Mouse (Mus musculus) thymus, adult 2 months (tissue): ENCODE measurements around the gene Tpd52l2. TPM values are rescaled to one million over a fixed set of nuclear protein-coding genes. Genes with fewer than 3 reads are reported as not detected.

Experiments used
- DNase-seq: peaks from one replicate; pipeline ENCODE4 v3.0.0; 2021
- H3K27ac ChIP-seq: fragments of 200-500 bp; 2 replicates; pipeline ENCODE4 v1.5.1; 2012; ENCODE audit warnings: low read length, control low read depth; ENCODE audit not compliant: control insufficient read depth, insufficient read depth
- H3K27me3 ChIP-seq: fragments of 200-500 bp; 2 replicates; pipeline ENCODE4 v1.6.1; 2012; ENCODE audit warnings: mild to moderate bottlenecking, low read length, moderate library complexity, mixed read lengths; ENCODE audit not compliant: control insufficient read depth, insufficient read depth
- H3K36me3 ChIP-seq: fragments of 200-500 bp; 2 replicates; pipeline ENCODE4 v1.6.1; 2012; ENCODE audit warnings: mild to moderate bottlenecking, low read length, moderate library complexity; ENCODE audit not compliant: control insufficient read depth, insufficient read depth
- H3K4me1 ChIP-seq: fragments of 200-500 bp; replicated peaks from 2 replicates; pipeline ENCODE4 v1.6.1; 2012; ENCODE audit warnings: low read length; ENCODE audit not compliant: control insufficient read depth, insufficient read depth
- H3K4me3 ChIP-seq: fragments of 200-500 bp; 2 replicates; pipeline ENCODE4 v1.5.1; 2012; ENCODE audit warnings: mild to moderate bottlenecking, low read length, control low read depth, moderate library complexity; ENCODE audit not compliant: control insufficient read depth, insufficient read depth
- CTCF ChIP-seq: fragments of 200-500 bp; IDR thresholded peaks from 2 replicates; pipeline ENCODE4 v1.5.1; 2012; ENCODE audit warnings: mild to moderate bottlenecking, control low read depth, low read length, moderate library complexity, borderline replicate concordance; ENCODE audit not compliant: control insufficient read depth, poor library complexity, insufficient read depth; ENCODE audit errors: extremely low read depth
- POLR2A ChIP-seq: fragments of 200-500 bp; IDR thresholded peaks from 2 replicates; pipeline ENCODE4 v1.6.1; 2012; ENCODE audit warnings: mild to moderate bottlenecking, low read length, control low read depth, moderate library complexity; ENCODE audit not compliant: control insufficient read depth, poor library complexity, insufficient read depth; ENCODE audit errors: extremely low read depth
- WGBS: fragments of 180-500 bp; shearing (Covaris S2); methylation state at CpG from one replicate; pipeline ENCODE4 v1.1.7; 2018; 5-methylcytosine and 5-hydroxymethylcytosine counted together
- polyA plus RNA-seq: library from polyadenylated mRNA; depleted of rRNA; stranded (reverse); fragments of >200 nt; gene quantifications from 2 replicates; pipeline ENCODE4 v1.2.3, GENCODE M21; 2012; rRNA removed

Gene Tpd52l2
- polyA plus RNA-seq, 1 experiment: 54.7 TPM

GRCm38 (mm10) chr2:181537444-181538047 is 40.6 kb downstream of the Tpd52l2 start:
- no peak for DNase-seq
- peaks cover 6% of the 10 kb centered on the region; the same call in 1 of the 2 replicates for H3K4me1 ChIP-seq
- H3K4me3 ChIP-seq: no peak overlapping the region
- H3K27ac ChIP-seq: no peak overlapping the region
- H3K36me3 ChIP-seq: no peaks in the 10 kb centered on the region; the same call in 1 of the 2 replicates
- no peak for TF ChIP-seq POLR2A
- no peaks in the 10 kb centered on the region for H3K27me3 ChIP-seq
- WGBS: 69% methylated on average over 2 of the region's 2 CpGs

GRCm38 (mm10) chr2:181541761-181542380 is 44.9 kb downstream of the Tpd52l2 start:
- no peak for DNase-seq
- Histone ChIP-seq H3K4me3 (no peak overlapping the region), H3K4me1 (peaks cover 6% of the 10 kb centered on the region; the same call in 1 of the 2 replicates), H3K27me3 (no peaks in the 10 kb centered on the region), H3K36me3 (peaks cover 12% of the 10 kb centered on the region), H3K27ac (no peak overlapping the region)
- WGBS: 69% methylated on average over 6 of the region's 6 CpGs
- TF ChIP-seq POLR2A: no peak
- TF ChIP-seq CTCF: no peak

GRCm38 (mm10) chr2:181546142-181546541 is 49.2 kb downstream of the Tpd52l2 start:
- WGBS: 98% methylated on average over 7 of the region's 7 CpGs
- peaks cover 52% of the 10 kb centered on the region for H3K36me3 ChIP-seq
- TF ChIP-seq CTCF (no peak), POLR2A (no peak)

GRCm38 (mm10) chr2:181548227-181548626 is 51.3 kb downstream of the Tpd52l2 start:
- Histone ChIP-seq H3K4me1 (no peaks in the 10 kb centered on the region), H3K27ac (no peak overlapping the region), H3K4me3 (no peak overlapping the region), H3K36me3 (peaks cover 61% of the 10 kb centered on the region), H3K27me3 (no peaks in the 10 kb centered on the region)
- TF ChIP-seq CTCF: no peak
- no peak for TF ChIP-seq POLR2A
- no peak for DNase-seq
- WGBS: 8% methylated on average over 1 of the region's 1 CpGs

More at GRCm38 (mm10) chr2:181546142-181546541, 49.2 kb downstream of the Tpd52l2 start:
- Histone ChIP-seq H3K27ac (no peak overlapping the region), H3K4me3 (no peak overlapping the region), H3K4me1 (no peaks in the 10 kb centered on the region), H3K27me3 (no peaks in the 10 kb centered on the region)
- no peak for DNase-seq

GRCm38 (mm10) chr2:181548682-181549081 is 51.7 kb downstream of the Tpd52l2 start:
- no peak overlapping the region for H3K4me3 ChIP-seq
- DNase-seq: no peak
- peaks cover 61% of the 10 kb centered on the region for H3K36me3 ChIP-seq
- 63% methylated on average over 5 of the region's 5 CpGs for WGBS
- H3K27me3 ChIP-seq: no peaks in the 10 kb centered on the region
- no peak for TF ChIP-seq CTCF
- TF ChIP-seq POLR2A: no peak
- H3K4me1 ChIP-seq: no peaks in the 10 kb centered on the region
- H3K27ac ChIP-seq: no peak overlapping the region

GRCm38 (mm10) chr2:181550233-181550632 is 53.3 kb downstream of the Tpd52l2 start:
- Histone ChIP-seq H3K4me3 (no peak overlapping the region), H3K27ac (no peak overlapping the region), H3K4me1 (no peaks in the 10 kb centered on the region), H3K27me3 (no peaks in the 10 kb centered on the region), H3K36me3 (peaks cover 61% of the 10 kb centered on the region)
- DNase-seq: no peak
- WGBS: 98% methylated on average over 2 of the region's 2 CpGs
- no peak for TF ChIP-seq CTCF
- no peak for TF ChIP-seq POLR2A

GRCm38 (mm10) chr2:181553772-181554171 is 56.8 kb downstream of the Tpd52l2 start:
- H3K4me3 ChIP-seq: no peak overlapping the region
- no peak for DNase-seq
- H3K27me3 ChIP-seq: no peaks in the 10 kb centered on the region
- TF ChIP-seq POLR2A (no peak), CTCF (no peak)
- no peaks in the 10 kb centered on the region for H3K4me1 ChIP-seq
- H3K36me3 ChIP-seq: peaks cover 31% of the 10 kb centered on the region
- H3K27ac ChIP-seq: no peak overlapping the region

GRCm38 (mm10) chr2:181567338-181567737 is 70.4 kb downstream of the Tpd52l2 start:
- no peak for DNase-seq
- Histone ChIP-seq H3K27ac (no peak overlapping the region), H3K4me1 (no peaks in the 10 kb centered on the region), H3K36me3 (no peaks in the 10 kb centered on the region), H3K4me3 (no peak overlapping the region), H3K27me3 (no peaks in the 10 kb centered on the region)
- TF ChIP-seq POLR2A: no peak
- TF ChIP-seq CTCF: no peak
- WGBS: 97% methylated on average over 3 of the region's 3 CpGs

Other genes starting within 250 kb of the Tpd52l2 start
- gene Gmeb2, start 209.1 kb upstream of the Tpd52l2 start, polyA plus RNA-seq: 60.8 and 62.4 TPM in 2 replicates
- gene Stmn3, start 182.6 kb upstream of the Tpd52l2 start, polyA plus RNA-seq: 0.15 TPM in 1 of 2 replicates, not detected in the other
- gene Rtel1, start 177.4 kb upstream of the Tpd52l2 start, polyA plus RNA-seq: 110 and 119 TPM in 2 replicates
- gene Zgpat, start 132.2 kb upstream of the Tpd52l2 start, polyA plus RNA-seq: 87.6 and 91.9 TPM in 2 replicates
- 60.9 and 69.6 TPM in 2 replicates for gene Arfrp1, start 131.7 kb upstream of the Tpd52l2 start, polyA plus RNA-seq
- 263 and 268 TPM in 2 replicates for gene Lime1, start 117.1 kb upstream of the Tpd52l2 start, polyA plus RNA-seq
- gene Zbtb46, start 37.7 kb upstream of the Tpd52l2 start, polyA plus RNA-seq: 4.8 and 5.3 TPM in 2 replicates
- gene Abhd16b, start 3.9 kb upstream of the Tpd52l2 start, polyA plus RNA-seq: 0.13 and 0.16 TPM in 2 replicates
- 140 and 146 TPM in 2 replicates for gene Dnajc5, start 23.3 kb downstream of the Tpd52l2 start, polyA plus RNA-seq
- gene Uckl1, start 87.8 kb downstream of the Tpd52l2 start, polyA plus RNA-seq: 266 and 327 TPM in 2 replicates
- gene Prpf6, start 94.7 kb downstream of the Tpd52l2 start, polyA plus RNA-seq: 22.2 and 22.5 TPM in 2 replicates
- gene Zfp512b, start 95.7 kb downstream of the Tpd52l2 start, polyA plus RNA-seq: 87.6 and 89.1 TPM in 2 replicates
- gene Samd10, start 102.1 kb downstream of the Tpd52l2 start, polyA plus RNA-seq: 26.5 and 29.0 TPM in 2 replicates
- gene Gm29797, start 159.9 kb downstream of the Tpd52l2 start, polyA plus RNA-seq: 0.57 and 1.0 TPM in 2 replicates
- 21.7 and 21.8 TPM in 2 replicates for gene Sox18, start 174.5 kb downstream of the Tpd52l2 start, polyA plus RNA-seq
- 9.0 and 13.8 TPM in 2 replicates for gene Tcea2, start 183.2 kb downstream of the Tpd52l2 start, polyA plus RNA-seq
- gene Rgs19, start 196.8 kb downstream of the Tpd52l2 start, polyA plus RNA-seq: 255 and 260 TPM in 2 replicates
- gene Lkaaear1, start 201.3 kb downstream of the Tpd52l2 start, polyA plus RNA-seq: not detected in 2 replicates
- 0.24 and 0.38 TPM in 2 replicates for gene Oprl1, start 217.9 kb downstream of the Tpd52l2 start, polyA plus RNA-seq